Mouse (Mus musculus) mesoderm, embryonic 11.5 days (tissue): ENCODE measurements at regions not wholly inside any gene's neighbourhood (a gene's known extent, or its start where the extent isn't known, plus 50 kb on each side); places are given as distances from the start of the nearest gene placed in this dataset.
A peak's percentile ranks its signal among the peaks of the same experiment; 100 is the strongest.
"Not testable (repeated sequence)": the region's sequence is repeated elsewhere in the genome, so short reads cannot be mapped to it uniquely, and the experiment has no call there.

Experiments used
- DNase-seq: peaks from one replicate; pipeline ENCODE4 v3.0.0-alpha.2; 2012; ENCODE audit warnings: low read depth, low spot score

- DNase-seq: no peak
These were observed 1152.1 kb upstream of the Fam98a start for GRCm38 (mm10) chr17:76703823-76704222.

- DNase-seq: no peak
These were observed 1144.5 kb upstream of the Fam98a start for GRCm38 (mm10) chr17:76696219-76696618.

DNA sequence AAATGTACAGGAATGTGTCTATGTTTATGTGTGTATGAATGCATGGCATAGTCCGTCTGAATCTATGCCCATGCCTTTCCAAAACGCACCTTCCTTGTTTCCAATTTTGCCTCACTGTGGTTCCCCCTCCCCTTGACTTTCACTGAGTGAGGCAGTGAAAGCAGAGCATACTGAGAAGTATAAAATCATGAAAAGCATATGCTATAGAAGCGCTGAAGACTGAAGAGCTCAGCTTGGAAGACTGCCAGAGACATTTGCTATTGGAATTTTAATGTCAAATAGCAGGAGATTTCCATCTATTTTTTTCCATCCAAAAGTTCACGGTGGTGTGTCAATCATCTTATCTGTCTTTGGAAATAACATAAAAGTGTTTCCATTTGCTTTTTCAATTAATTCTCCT, 1106.3 kb upstream of the Fam98a start:
- DNase-seq: no peak

DNA sequence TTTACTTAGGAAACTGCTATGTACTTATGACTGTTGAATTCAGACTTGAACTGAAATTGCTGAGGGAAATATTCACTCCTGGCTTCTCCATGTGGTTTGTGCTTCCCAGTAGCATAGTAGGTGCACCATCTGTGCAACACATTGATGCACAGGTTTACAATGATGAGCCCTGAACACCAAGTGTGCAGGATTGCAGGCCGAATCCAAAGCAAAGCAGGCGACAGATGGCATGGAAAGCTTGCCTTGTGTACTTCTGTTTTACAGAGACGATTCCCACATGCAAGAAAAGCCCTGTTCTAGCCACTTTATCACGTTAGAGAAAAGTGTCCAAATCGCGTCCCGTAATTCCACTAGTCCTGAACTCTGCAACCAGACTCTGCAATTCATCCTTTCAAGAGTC, 1074.2 kb upstream of the Fam98a start:
- DNase-seq: no peak

- no peak for DNase-seq
These were observed 1053.5 kb upstream of the Fam98a start for GRCm38 (mm10) chr17:76605237-76605636.

- no peak for DNase-seq
These were observed 1026.6 kb upstream of the Fam98a start for GRCm38 (mm10) chr17:76578323-76578722.

- no peak for DNase-seq
These were observed 1008.0 kb upstream of the Fam98a start for GRCm38 (mm10) chr17:76559725-76560124.

DNA sequence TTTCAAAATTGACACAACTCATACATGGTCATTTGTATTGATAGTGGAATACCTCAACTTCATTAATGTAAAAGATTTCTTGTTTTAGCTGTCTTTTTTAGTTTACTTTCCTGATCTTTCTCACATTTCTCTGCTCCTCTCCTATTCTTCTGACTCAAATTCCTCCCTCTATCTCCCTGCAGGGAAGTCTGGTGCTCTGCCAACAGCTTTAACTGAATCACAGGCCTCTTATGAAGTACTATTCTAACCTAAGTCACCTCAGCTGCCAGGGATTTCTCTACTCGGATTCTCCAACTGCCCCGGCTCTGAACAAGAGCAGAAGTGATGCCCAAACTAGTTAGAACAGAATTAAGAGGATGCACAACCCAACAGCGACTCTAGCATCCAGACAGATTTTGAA, 993.8 kb upstream of the Fam98a start:
- no peak for DNase-seq

DNA sequence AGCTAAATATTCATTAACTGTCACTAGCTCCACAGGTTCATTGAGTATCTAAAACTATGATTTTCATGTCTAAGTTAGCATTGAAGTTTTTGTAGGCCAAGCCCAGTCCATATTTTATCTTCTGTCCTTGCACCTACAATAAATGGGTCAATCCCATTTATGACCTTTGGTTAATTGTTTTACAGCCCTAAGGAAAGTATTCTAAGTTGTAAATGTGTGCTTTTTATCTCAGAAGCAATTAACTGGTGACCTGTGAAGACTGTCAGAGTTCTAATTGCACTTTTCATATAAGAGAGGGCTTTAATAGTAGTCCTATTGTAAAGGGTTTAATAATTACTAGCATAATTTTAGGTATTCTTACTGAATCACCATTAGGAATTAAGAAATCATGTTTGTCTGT, 984.0 kb upstream of the Fam98a start:
- no peak for DNase-seq

GRCm38 (mm10) chr17:76501732-76502131, 950.0 kb upstream of the Fam98a start:
- DNase-seq: no peak

GRCm38 (mm10) chr17:76500446-76500845, 948.7 kb upstream of the Fam98a start:
- no peak for DNase-seq

DNA sequence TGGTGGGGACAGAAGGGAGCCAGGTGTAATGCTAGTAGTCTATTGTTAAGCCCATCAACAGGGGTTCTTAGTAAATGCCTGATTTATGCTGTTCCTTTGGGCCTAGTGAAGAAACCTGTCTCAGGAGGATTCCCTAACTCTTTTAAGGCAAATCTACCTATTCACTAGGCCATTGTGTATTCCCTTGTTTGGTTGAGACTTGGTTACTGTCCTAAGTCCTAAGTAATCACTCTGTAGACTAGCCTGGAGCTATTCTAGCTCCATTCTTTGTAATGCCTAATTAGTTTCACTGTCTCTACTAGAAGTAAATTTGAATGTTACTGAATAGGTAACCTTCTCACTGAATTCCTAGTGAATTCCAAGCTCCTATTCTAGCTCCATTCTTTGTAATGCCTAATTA, 948.2 kb upstream of the Fam98a start:
- DNase-seq: not testable (repeated sequence)

GRCm38 (mm10) chr17:76487347-76487746, 935.6 kb upstream of the Fam98a start:
- no peak for DNase-seq

DNA sequence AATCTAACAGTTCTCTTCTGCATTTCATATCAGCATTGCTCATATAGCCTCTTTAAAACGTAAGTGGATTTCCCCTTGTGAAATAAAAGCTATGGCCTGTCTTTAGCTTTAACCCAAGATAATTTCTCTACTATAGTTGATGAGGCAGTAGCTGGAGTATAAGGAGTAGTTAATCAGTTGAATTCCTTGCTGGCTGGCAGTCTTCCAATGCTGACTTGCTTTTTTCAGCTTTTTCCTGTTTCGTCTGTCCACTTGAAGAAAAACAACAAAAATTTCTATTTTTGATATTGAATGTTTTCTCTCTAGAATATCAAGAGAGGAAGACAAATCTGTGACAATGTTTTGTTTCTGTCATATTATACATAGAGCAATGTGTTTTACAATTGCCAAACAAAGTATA, 932.4 kb upstream of the Fam98a start:
- DNase-seq: no peak

DNA sequence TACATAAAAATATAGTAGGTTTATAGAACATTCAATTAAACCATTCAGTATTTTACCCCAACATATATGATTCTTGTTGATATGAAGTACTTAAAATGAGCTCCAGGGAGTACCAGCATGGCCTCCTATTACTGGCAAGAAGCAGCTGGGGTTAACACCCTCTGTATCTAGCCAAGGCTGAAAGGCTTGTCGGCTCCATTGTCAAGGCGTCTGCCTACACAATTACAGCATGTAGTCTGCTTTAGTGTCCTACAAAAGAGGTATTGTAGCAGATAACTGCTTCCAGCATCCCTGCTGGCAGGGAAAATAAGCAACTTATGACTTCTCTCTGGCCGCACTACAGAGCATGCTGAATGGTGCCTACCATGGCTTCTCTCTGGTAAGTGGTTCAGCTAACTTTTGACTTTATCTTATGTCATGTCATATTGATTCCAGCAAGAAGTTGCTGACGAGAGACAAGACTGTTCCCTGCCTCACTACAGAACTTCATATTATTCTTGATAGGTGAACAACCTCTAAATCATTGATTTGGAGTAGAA, 899.6 kb upstream of the Fam98a start:
- peak; percentile 27 for DNase-seq
